Mouse (Mus musculus) cerebellum, adult 2 months (tissue): ENCODE data around the gene Tars2. TPM values are rescaled to one million over a fixed set of nuclear protein-coding genes. Genes with fewer than 3 reads are reported as not detected.

Experiments used
- DNase-seq, 2 experiments: peaks; one replicate each; pipeline ENCODE4 v3.0.0; 2021
- H3K27ac ChIP-seq: fragments of 200-500 bp; 2 replicates; pipeline ENCODE4 v1.5.1; 2012; ENCODE audit warnings: low read length, control low read depth, inconsistent platforms; ENCODE audit not compliant: insufficient read depth
- H3K27me3 ChIP-seq: fragments of 200-500 bp; 2 replicates; pipeline ENCODE4 v1.6.1; 2012; ENCODE audit warnings: inconsistent platforms, mild to moderate bottlenecking, low read length, moderate library complexity; ENCODE audit not compliant: control insufficient read depth, insufficient read depth
- H3K4me1 ChIP-seq: fragments of 200-500 bp; 2 replicates; pipeline ENCODE4 v1.6.1; 2011; ENCODE audit warnings: low read length; ENCODE audit not compliant: control insufficient read depth, insufficient read depth
- H3K4me3 ChIP-seq: fragments of 200-500 bp; replicated peaks from 2 replicates; pipeline ENCODE3; 2011; ENCODE audit warnings: mild to moderate bottlenecking, low read depth, low read length, control low read depth; ENCODE audit not compliant: insufficient read depth
- CTCF ChIP-seq: fragments of 200-500 bp; IDR thresholded peaks from 2 replicates; pipeline ENCODE4 v1.5.1; 2011; ENCODE audit warnings: low read depth, mild to moderate bottlenecking, control low read depth, low read length, moderate library complexity, borderline replicate concordance; ENCODE audit not compliant: insufficient read depth
- POLR2A ChIP-seq: fragments of 200-500 bp; IDR thresholded peaks from 2 replicates; pipeline ENCODE4 v1.6.1; 2011; ENCODE audit warnings: low read length, control low read depth, borderline replicate concordance; ENCODE audit not compliant: insufficient read depth
- WGBS: fragments of 180-500 bp; shearing (Covaris S2); methylation state at CpG from one replicate; pipeline ENCODE4 v1.1.7; 2018; 5-methylcytosine and 5-hydroxymethylcytosine counted together
- polyA plus RNA-seq: library from polyadenylated mRNA; depleted of rRNA; stranded (reverse); fragments of >200 nt; gene quantifications from 2 replicates; pipeline ENCODE4 v1.2.3, GENCODE M21; 2012

The Tars2 gene
- polyA plus RNA-seq, 1 experiment = 41.3 TPM

- no peak overlapping the region for H3K4me3 ChIP-seq
- no peak overlapping the region for H3K27ac ChIP-seq
- H3K27me3 ChIP-seq = no peaks in the 10 kb centered on the region
- H3K4me1 ChIP-seq = no peaks in the 10 kb centered on the region
- WGBS = 94% methylated on average over 2 of the region's 2 CpGs
- TF ChIP-seq POLR2A = no peak
- TF ChIP-seq CTCF = no peak
- no peak for DNase-seq
Observed at GRCm38 (mm10) chr3:95718153-95718552, 41.9 kb downstream of the Tars2 start.

- TF ChIP-seq CTCF = no peak
- no peak for TF ChIP-seq POLR2A
- WGBS = 86% methylated on average over 1 of the region's 1 CpGs
- Histone ChIP-seq H3K4me1 (no peaks in the 10 kb centered on the region), H3K27ac (no peak overlapping the region), H3K27me3 (no peaks in the 10 kb centered on the region), H3K4me3 (no peak overlapping the region)
- no peak for DNase-seq
Observed at GRCm38 (mm10) chr3:95716075-95716474, 43.9 kb downstream of the Tars2 start.

- no peak overlapping the region for H3K4me3 ChIP-seq
- H3K4me1 ChIP-seq = no peaks in the 10 kb centered on the region
- no peak for DNase-seq
- no peak overlapping the region for H3K27ac ChIP-seq
- TF ChIP-seq POLR2A = no peak
- no peak for TF ChIP-seq CTCF
- no peaks in the 10 kb centered on the region for H3K27me3 ChIP-seq
Observed at GRCm38 (mm10) chr3:95709967-95710366, 50.0 kb downstream of the Tars2 start.

GRCm38 (mm10) chr3:95709044-95709443, 51.0 kb downstream of the Tars2 start:
- no peak for TF ChIP-seq POLR2A
- TF ChIP-seq CTCF = no peak
- H3K27ac ChIP-seq = no peak overlapping the region
- 97% methylated on average over 4 of the region's 4 CpGs for WGBS
- H3K4me1 ChIP-seq = no peaks in the 10 kb centered on the region
- H3K4me3 ChIP-seq = no peak overlapping the region
- no peaks in the 10 kb centered on the region for H3K27me3 ChIP-seq
- no peak for DNase-seq

- WGBS = 92% methylated on average over 7 of the region's 7 CpGs
- TF ChIP-seq CTCF = no peak
- no peak for TF ChIP-seq POLR2A
- no peak overlapping the region for H3K4me3 ChIP-seq
- no peak for DNase-seq
- no peak overlapping the region for H3K27ac ChIP-seq
- H3K4me1 ChIP-seq = no peaks in the 10 kb centered on the region
- no peaks in the 10 kb centered on the region for H3K27me3 ChIP-seq
Observed at GRCm38 (mm10) chr3:95707497-95707896, 52.5 kb downstream of the Tars2 start.

- WGBS = 80% methylated on average over 4 of the region's 4 CpGs
- DNase-seq = no peak
- H3K4me3 ChIP-seq = no peak overlapping the region
- no peaks in the 10 kb centered on the region for H3K4me1 ChIP-seq
- TF ChIP-seq CTCF (no peak), POLR2A (no peak)
- no peak overlapping the region for H3K27ac ChIP-seq
- no peaks in the 10 kb centered on the region for H3K27me3 ChIP-seq
Observed at GRCm38 (mm10) chr3:95706273-95706672, 53.7 kb downstream of the Tars2 start.

- TF ChIP-seq POLR2A (no peak), CTCF (no peak)
- no peak overlapping the region for H3K27ac ChIP-seq
- WGBS = 91% methylated on average over 4 of the region's 4 CpGs
- no peak for DNase-seq
- H3K4me3 ChIP-seq = no peak overlapping the region
- peaks cover 9% of the 10 kb centered on the region for H3K4me1 ChIP-seq
- H3K27me3 ChIP-seq = no peaks in the 10 kb centered on the region
Observed at GRCm38 (mm10) chr3:95704612-95705011, 55.4 kb downstream of the Tars2 start.

- DNase-seq = no peak
- TF ChIP-seq POLR2A (no peak), CTCF (no peak)
Observed at GRCm38 (mm10) chr3:95703276-95703675, 56.7 kb downstream of the Tars2 start.

More at GRCm38 (mm10) chr3:95703276-95703675, 56.7 kb downstream of the Tars2 start:
- Histone ChIP-seq H3K27ac (no peak overlapping the region), H3K4me3 (no peak overlapping the region), H3K4me1 (peaks cover 9% of the 10 kb centered on the region), H3K27me3 (no peaks in the 10 kb centered on the region)
- 93% methylated on average over 3 of the region's 3 CpGs for WGBS
